Mouse (Mus musculus): ENCODE measurements around the gene Grk3.

DNA sequence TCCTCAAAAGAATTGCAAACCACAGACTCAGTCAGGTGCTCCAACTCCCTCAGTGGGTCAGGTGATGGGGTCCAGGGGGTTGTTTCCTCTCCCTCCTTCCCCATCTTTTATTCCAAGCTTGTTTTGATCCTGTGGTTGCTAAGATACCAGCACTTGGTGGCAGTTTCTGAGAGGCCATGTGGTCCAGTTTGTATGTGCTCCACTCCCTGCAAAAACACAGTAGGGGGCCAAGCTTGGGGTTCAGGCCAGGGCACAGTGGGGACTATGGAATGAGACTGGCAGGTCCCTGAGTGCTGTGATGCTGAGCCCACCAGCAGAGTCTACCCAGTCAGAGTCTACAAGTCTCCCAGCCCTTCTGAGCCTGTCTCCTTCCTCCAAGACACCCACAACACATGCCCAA, 34.3 kb upstream of the Grk3 start:
- TF ChIP-seq POLR2A (IDR thresholded peaks at IDR 0.05; ENCODE audit: low read depth, low read length) (no peak), CTCF (IDR thresholded peaks at IDR 0.05; ENCODE audit: borderline replicate concordance, insufficient read depth, low read length) (no peak)
